Mouse (Mus musculus): Measurements from ENCODE around the gene Rufy1.

DNA sequence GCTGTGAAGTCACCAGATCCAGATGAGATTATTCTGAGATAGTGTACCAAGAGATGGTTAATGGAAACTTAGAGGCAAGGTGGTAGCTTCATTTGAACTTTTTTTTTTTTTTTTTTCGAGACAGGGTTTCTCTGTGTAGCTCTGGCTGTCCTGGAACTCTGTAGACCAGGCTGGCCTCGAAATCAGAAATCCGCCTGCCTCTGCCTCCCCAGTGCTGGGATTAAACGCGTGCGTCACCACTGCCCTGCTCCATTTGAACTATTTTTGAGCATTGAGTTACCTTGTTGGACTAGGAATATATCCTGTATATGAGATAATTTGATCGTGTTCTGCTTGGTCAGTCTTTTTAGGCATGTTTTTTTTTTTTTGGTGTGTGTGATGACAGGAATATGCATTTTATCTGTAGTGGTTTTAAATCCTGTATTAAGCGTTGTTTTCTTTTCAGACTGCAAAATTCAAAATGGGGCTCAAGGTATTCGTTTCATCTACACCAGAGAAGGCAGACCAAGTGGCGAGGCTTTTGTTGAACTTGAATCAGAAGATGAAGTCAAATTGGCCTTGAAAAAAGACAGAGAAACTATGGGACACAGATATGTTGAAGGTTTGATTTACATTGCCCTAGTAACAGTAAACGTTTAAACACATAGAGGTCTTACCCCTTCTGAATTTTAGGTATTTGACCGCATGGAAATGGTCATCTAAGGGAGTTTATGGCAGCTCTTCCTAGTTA is 51.7 kb downstream of the Rufy1 start:
- TF ChIP-seq POLR2A (IDR thresholded peaks at IDR 0.05; ENCODE audit: insufficient read length, low read depth) (no peak), CEBPB (IDR thresholded peaks at IDR 0.05; ENCODE audit: insufficient read depth, poor library complexity, severe bottlenecking) (no peak), MYOD1 (IDR thresholded peaks at IDR 0.05; ENCODE audit: control insufficient read depth in 1 of 3, insufficient read length in 2 of 3, low read depth in 2 of 3) (no peak), MAX (IDR thresholded peaks at IDR 0.05; ENCODE audit: low read depth) (no peak), USF1 (IDR thresholded peaks at IDR 0.05; ENCODE audit: low read depth) (no peak), TCF3 (IDR thresholded peaks at IDR 0.05; ENCODE audit: insufficient read length, low read depth) (no peak)

All from myocyte (in vitro differentiated cells).